Mouse (Mus musculus): Measurements from ENCODE around the gene Zp2. TPM values are rescaled to one million over a fixed set of nuclear protein-coding genes. Genes with fewer than 3 reads are reported as not detected.

Zp2 gene
- total RNA-seq, 4 experiments from 2014 or later: not detected

- DNase-seq: no peak
Measured at GRCm38 (mm10) chr7:120142743-120143142, 2.3 kb downstream of the Zp2 start.

DNA sequence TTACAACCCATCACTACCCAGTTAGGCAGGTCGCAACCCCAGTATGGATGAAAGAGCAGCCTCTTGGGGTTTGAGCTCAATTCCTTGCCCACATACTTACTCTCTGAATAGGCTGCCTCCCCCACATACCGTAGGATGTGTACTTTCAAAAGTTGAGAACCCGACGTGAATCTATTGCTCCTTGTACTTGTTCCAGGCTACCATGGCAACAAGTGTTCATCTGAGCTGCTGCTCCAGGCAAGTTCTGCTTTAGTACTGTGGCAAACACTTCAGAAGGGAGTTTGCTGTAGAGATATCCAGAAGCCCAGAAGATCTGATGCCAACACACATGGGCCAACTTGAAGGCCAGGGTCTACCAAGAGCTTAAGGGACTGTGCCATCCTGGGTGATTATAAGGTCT, 16.1 kb downstream of the Zp2 start:
- DNase-seq: no peak

DNA sequence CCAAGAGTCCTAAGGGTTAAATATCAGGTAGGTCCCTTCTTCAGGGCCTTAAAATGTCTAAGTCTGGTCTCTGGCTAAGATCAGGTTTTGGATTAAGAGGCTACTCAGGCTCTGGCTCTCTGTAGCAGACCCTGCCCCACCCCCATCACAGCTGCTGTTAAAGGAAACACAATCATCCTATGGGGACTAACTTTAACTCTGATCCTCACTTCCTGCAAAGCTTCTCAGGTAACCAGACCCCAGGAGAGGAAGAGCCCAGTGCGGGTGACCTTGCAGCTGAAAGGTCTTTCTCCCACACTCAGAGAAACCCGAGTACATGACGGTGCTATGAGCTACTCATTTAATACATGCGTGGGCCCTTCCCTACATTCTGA, 17.4 kb downstream of the Zp2 start:
- no peak for DNase-seq

DNA sequence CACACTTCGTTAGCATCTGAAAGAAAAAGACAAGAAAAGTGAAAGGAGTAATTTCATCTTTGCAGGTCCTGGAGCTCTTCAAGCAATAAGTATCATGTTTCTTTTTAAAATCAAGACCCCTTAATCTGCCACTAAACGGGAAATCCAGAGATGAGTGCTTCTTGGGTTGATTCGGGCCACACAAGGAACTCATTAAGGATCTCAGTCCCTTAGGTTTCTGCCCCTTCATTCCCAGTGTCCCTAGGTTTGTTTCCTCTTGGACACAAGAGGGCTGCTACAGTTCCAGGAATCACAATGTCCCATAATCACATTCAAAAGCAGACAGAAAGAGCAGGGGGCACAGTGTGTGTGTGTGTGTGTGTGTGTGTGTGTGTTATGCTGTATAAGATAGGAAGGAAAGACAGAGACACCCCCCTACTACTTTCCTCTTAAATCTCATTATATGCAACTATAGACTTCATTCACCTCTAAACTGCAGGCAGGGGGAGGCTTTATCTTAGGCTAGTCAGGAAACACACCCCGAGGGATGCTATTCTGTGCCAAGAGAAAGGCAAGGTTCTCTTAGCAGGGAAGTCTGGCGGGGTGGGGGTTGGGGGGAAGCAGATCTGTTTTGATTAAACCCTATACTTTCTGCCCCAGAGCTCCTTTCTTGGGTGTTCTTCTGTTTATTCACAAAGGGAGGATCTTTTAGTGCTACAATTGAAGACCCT, 18.0 kb downstream of the Zp2 start:
- DNase-seq: no peak

DNA sequence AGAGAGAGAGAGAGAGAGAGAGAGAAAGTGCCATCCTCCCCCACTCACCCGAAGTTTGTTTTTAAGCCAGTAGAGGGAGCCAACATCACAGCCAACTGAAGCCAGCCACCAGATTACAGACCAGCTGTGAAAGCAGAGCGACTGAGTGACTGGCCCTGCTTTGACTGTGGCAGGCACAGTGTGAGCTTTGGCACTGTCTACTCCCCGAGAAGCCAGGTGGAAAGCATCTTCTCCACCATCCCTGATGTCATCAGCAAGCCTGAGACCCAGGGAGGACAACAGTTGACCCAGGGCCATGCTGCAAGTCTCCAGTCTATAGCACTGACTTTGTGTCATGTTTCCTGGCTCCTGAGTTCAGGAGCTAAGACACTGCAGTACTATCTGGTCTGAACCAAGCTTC, 20.2 kb downstream of the Zp2 start:
- DNase-seq: peak; percentile 48

DNA sequence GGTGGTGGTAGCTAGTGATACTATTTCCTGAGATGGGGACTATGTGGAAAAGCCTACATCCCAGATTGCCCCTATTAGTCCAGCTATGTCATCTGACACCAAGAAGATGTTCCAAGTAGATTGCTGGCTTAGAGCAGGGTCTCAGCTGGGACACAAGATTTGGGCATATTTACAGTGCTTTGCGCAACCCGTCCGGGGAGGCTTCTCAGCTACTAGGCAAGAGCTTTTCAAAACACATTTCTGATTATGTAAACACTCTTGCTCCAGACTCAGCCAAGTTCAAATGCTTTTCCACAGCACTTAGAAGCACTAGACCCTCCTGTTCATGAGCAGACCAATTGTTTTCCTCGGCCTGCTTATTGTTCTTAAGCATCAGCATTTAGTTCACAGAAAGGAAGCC, 21.3 kb downstream of the Zp2 start:
- DNase-seq: no peak

- peak; percentile 83 for DNase-seq
Measured at GRCm38 (mm10) chr7:120117529-120117928, 27.6 kb downstream of the Zp2 start.

DNA sequence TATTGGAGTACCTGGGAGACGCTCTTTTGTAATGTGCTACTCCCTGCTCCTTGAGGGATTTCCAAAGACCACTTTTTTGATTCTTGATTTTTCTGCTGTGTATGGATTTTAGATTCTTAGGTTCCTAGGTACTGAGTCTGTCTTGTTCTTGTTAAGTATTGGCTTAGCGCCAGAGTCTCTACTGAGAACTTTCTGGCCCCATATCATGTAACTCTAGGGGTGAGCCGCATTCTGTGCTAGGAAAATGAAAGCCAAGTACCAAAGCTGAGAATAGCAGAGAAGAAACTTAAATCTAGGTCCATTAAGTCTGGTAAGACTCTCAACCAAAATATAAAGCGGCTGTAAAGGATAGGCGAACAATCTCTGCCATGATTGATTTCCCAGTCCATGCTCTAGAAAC, 28.1 kb downstream of the Zp2 start:
- DNase-seq: no peak

DNA sequence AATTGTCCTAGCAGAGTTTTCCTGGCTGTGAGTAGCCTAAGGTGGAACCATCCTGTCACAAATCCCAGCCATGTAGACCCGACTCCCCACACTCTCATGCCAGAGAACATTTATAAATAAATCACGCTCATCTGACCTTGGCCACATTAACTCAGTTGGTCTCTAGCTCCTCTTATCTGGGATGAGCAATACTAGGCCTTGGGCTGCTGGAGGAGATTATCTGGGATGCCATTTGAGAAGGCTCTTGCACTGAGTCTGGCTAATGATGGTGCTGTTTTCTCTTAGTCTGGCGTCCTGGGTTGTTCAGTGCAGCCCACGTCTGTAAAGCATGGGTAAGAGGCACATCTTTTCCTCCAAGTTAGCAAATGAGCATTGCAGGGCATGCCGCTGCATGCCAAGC, 35.4 kb downstream of the Zp2 start:
- peak; percentile 74 for DNase-seq

DNA sequence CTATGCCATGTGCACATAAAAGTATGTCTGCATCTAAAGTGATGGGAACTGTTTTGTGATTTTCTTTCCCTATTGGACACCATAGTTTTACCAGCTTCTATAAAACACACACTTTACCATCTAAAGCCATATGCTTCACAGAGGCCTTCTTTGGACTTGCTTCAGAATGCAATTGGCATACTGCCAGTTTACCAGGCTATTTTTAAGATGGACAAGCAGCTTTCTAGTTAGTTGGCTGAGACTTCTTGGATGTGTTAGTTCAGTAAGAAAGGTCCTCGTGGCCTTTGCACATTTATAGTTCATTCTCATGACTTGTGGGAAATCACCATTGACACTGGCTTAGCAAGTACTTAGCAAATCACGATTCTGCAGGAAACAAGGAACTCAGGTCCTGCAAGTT, 38.7 kb downstream of the Zp2 start:
- DNase-seq: no peak

- DNase-seq: no peak
Measured at GRCm38 (mm10) chr7:120104975-120105374, 40.1 kb downstream of the Zp2 start.

GRCm38 (mm10) chr7:120103019-120103567, 42.0 kb downstream of the Zp2 start:
- peak; percentile 44 for DNase-seq

DNA sequence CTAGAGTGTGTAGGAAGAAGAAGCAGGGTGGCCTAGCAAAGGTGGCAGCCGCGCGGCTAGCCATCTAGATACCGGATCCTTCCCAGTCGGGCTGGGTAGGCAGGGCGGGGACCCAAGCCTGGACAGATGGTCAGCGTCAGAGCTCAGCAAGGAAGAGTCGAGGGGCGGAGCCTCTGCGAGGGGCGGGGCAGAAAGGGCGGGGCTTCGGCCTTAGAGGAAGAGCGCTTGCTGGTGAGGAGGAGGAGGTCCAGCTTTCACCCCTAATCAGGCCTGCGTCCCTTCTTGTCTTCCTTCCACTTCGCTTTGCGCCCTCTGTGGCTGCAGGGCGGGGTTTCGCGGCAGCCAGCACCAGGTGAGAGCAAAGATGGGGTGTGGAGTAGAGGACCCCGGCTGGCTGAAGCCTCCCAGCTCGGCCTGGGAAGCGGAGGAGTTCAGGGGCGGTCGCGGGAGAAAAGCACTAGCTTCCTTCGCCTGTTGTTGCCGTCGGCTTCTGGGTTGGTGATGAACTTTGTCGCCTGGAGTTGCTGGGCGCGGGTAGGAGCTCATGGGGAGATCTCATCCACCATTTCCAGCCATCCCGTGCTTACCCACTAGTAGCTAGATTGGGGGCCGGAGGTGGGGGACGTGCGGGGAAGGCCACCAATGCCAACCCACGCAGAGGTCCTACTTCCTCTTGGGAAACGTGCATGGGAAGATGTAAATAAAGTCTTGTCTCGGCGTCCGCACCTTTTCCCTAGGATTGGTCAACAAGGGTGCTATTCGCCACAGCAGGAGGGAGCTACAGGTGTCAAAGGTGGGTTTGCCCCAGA, 42.7 kb downstream of the Zp2 start, which contains the start of gene Tmem159:
Gene Tmem159 (plus strand): TSS at position 190 of the 809 bp plus-strand sequence.
- peak; percentile 92 for DNase-seq

DNA sequence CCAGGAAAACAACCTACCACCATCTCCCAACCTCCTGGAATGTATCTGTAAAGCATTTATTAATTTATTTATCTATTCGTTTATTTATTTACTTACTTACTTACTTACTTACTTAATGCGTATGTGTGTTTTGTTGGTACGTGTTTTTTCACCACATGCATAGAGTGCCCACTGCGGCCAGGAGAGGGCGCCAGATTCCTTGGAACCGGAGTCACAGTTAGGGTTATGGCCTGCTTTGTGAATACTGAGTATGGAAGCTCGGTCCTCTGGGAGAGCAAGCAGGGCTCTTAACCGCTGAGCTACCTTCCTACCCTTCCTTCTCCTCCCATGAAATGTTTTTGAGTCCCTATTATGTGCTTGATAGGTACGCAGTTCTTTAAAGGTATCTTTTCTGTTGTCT, 46.7 kb downstream of the Zp2 start:
- peak; percentile 74 for DNase-seq

DNA sequence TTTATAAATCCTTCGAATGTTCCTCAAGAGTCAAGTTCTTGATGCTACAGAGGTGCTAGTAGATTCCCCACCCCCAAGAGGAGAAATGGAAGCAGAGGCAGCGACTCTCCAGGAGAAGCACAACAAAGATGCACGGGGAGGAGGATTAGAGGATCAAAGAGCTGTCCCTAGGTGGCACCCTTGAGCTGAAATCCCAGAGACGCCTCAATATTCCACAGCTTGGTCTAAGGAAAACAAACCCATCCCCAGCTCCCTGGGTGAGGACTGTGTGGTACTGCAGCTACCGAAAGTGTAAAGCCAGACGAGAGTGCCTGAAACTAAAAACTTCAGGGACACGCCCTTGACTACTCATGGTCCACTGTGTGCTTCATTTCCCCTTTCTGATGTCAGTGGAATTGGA, 47.2 kb downstream of the Zp2 start:
- DNase-seq: peak; percentile 35

DNA sequence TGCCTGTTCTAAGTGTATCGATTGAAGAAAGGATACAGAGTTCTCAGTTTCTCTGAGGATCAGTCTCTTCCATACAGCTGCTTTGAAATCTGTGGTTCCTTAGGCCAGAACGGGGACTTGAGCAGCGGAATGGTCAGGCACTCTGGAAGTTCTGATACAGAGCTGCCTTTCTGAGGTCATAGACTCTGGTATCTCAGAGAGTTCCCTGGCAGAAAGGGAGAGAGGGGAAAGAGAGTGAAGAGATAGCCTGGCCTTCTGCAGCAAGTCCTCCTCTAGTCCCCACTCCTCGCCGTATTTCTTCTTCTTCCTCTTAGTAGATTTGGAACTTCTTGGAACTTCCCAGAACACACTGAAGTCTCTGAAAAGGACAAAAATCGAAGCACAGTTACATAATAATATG, 49.9 kb downstream of the Zp2 start, which contains the start of gene Dnah3:
Gene Dnah3 (minus strand): TSS at position 101 of the 400 bp plus-strand sequence.
- DNase-seq: no peak

DNA sequence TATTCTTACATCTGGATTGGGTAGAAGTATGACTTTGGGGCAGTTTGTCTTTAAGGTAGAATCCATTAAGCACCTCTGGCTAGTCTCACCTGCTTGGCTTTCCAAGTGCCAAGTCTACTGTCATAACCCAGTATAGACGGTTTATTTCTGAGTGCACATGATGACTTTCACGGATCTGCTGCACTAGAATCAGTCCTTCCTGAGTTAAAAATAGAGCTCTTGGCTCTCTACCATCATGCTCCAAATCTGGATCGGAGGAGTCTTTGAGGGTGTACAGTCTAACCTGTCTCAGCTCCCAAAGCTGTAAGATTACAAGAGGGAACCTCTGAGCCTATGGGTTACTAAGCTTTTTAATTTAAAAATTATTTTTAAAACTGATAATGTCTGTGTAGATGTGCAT, 50.9 kb downstream of the Zp2 start:
- DNase-seq: no peak

DNA sequence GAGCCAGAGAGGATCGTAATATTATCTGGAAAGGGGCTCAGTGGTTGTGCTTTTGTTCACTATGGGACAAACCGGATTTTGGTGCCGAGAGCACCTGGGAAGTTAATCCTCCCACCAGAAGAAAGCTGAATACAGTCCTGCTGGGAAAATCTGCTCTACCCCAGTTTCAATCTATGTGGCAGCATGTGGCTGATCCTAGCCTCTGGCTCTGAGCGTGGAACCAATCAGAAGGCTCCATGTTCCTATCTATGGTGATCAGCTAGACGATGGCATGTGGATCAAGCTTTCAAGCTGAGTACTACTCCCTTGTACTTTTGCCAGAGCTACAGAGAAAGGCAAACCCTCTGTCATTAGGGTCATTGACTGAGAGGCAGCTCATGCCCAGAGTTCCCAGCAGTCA, 52.1 kb downstream of the Zp2 start:
- no peak for DNase-seq

DNA sequence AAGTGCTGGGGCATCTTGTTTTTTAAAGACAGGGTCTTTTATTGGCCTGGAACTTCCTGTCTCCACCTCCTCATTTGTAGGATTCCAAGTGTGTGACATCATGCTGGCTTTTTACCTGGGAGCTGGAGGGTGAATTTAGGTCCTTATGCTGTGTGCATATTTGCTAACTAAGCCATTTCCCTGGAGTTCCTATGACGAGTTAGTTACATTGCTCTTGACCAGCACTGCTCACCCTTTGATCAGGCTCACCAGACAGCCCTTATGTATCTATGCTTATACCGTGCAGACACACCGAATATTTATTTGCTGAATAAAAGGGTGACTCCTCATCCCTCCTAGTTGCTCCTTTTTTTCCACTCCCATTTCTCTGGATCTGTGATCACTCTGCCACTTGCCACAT, 64.9 kb downstream of the Zp2 start:
- DNase-seq: no peak
